Mouse (Mus musculus) myocyte (in vitro differentiated cells): Measurements from ENCODE around the gene Rtn4rl1. TPM values are rescaled to one million over a fixed set of nuclear protein-coding genes. Genes with fewer than 3 reads are reported as not detected.

Source experiments
- H3K27me3 ChIP-seq: one replicate; pipeline ENCODE4 v1.6.1; 2011; ENCODE audit not compliant: control insufficient read depth, insufficient read depth, insufficient read length
- H3K36me3 ChIP-seq: one replicate; pipeline ENCODE4 v1.6.1; 2011; ENCODE audit not compliant: control insufficient read depth, insufficient read depth
- H3K4me2 ChIP-seq: one replicate; pipeline ENCODE4 v1.6.1; 2011; ENCODE audit warnings: low read depth, control low read depth
- H3K4me3 ChIP-seq: one replicate; pipeline ENCODE4 v1.5.1; 2011; ENCODE audit warnings: mild to moderate bottlenecking, control low read depth, moderate library complexity
- H3K79me2 ChIP-seq: one replicate; pipeline ENCODE4 v1.6.1; 2011; ENCODE audit not compliant: control insufficient read depth, insufficient read depth
- H3ac ChIP-seq: one replicate; pipeline ENCODE4 v1.6.1; 2011; ENCODE audit not compliant: control insufficient read depth, insufficient read length
- CEBPB ChIP-seq: IDR thresholded peaks from 2 replicates; pipeline ENCODE4 v1.6.1; 2011; ENCODE audit warnings: mild to moderate bottlenecking, moderate library complexity; ENCODE audit not compliant: poor library complexity, insufficient read depth, severe bottlenecking
- E2F4 ChIP-seq: IDR thresholded peaks from one replicate; pipeline ENCODE4 v1.6.1; 2011; ENCODE audit warnings: mild to moderate bottlenecking, control low read depth, moderate library complexity; ENCODE audit not compliant: insufficient read depth
- MAX ChIP-seq: IDR thresholded peaks from one replicate; pipeline ENCODE4 v1.6.1; 2011; ENCODE audit warnings: low read depth, mild to moderate bottlenecking, control low read depth
- MYOD1 ChIP-seq, 3 experiments: IDR thresholded peaks; one replicate each; pipeline ENCODE4 v1.6.1; 2011; ENCODE audit warnings: control low read depth in 2 of 3, low read depth in 2 of 3, mild to moderate bottlenecking in 2 of 3, moderate library complexity in 1 of 3; ENCODE audit not compliant: insufficient read length in 2 of 3, control insufficient read depth in 1 of 3
- MYOG ChIP-seq, 3 experiments: IDR thresholded peaks; one replicate each; pipeline ENCODE4 v1.6.1; 2011; ENCODE audit warnings: control low read depth in 2 of 3, low read depth in 2 of 3, mild to moderate bottlenecking in 2 of 3; ENCODE audit not compliant: insufficient read length in 2 of 3, control insufficient read depth in 1 of 3, insufficient read depth in 1 of 3
- POLR2A ChIP-seq: IDR thresholded peaks from one replicate; pipeline ENCODE4 v1.6.1; 2011; ENCODE audit warnings: low read depth, mild to moderate bottlenecking, control low read depth, moderate library complexity; ENCODE audit not compliant: insufficient read length
- POLR2AphosphoS2 ChIP-seq: IDR thresholded peaks from one replicate; pipeline ENCODE4 v1.6.1; 2011; ENCODE audit warnings: low read depth, control low read depth; ENCODE audit not compliant: insufficient read length
- REST ChIP-seq: IDR thresholded peaks from one replicate; pipeline ENCODE4 v1.6.1; 2011; ENCODE audit warnings: mild to moderate bottlenecking, control low read depth, moderate library complexity; ENCODE audit not compliant: insufficient read depth, insufficient read length
- SRF ChIP-seq: IDR thresholded peaks from one replicate; pipeline ENCODE4 v1.6.1; 2011; ENCODE audit warnings: low read depth; ENCODE audit not compliant: control insufficient read depth, insufficient read length
- TCF12 ChIP-seq: IDR thresholded peaks from one replicate; pipeline ENCODE4 v1.6.1; 2011; ENCODE audit warnings: mild to moderate bottlenecking, control low read depth; ENCODE audit not compliant: poor library complexity, insufficient read depth, severe bottlenecking
- TCF3 ChIP-seq: IDR thresholded peaks from one replicate; pipeline ENCODE4 v1.6.1; 2011; ENCODE audit warnings: low read depth, control low read depth; ENCODE audit not compliant: insufficient read length
- USF1 ChIP-seq: IDR thresholded peaks from one replicate; pipeline ENCODE4 v1.6.1; 2011; ENCODE audit warnings: low read depth, mild to moderate bottlenecking, control low read depth, moderate library complexity
- polyA plus RNA-seq: library from polyadenylated mRNA; unstranded; fragments of >200 nt; fragmentation: generic; extraction: Trizol; gene quantifications from one replicate; pipeline ENCODE4 v1.2.1, GENCODE M21; 2012; ENCODE audit warnings: missing spikeins

Gene Rtn4rl1
- polyA plus RNA-seq, 1 experiment, result 0.16 TPM

- H3K4me2 ChIP-seq, result no peak overlapping the region
- H3K27me3 ChIP-seq, result no peaks in the 10 kb centered on the region
- no peak overlapping the region for H3ac ChIP-seq
- no peak overlapping the region for H3K4me3 ChIP-seq
- TF ChIP-seq MYOD1 (IDR thresholded peaks at IDR 0.05; ENCODE audit: control insufficient read depth in 1 of 3, insufficient read length in 2 of 3, low read depth in 2 of 3) (no peak), SRF (no peak), MAX (no peak), MYOG (IDR thresholded peaks at IDR 0.05; ENCODE audit: control insufficient read depth in 1 of 3, insufficient read depth in 1 of 3, insufficient read length in 2 of 3, low read depth in 2 of 3) (no peak), POLR2AphosphoS2 (no peak), CEBPB (no peak), REST (no peak), TCF12 (no peak), E2F4 (no peak), TCF3 (no peak), USF1 (no peak), POLR2A (no peak)
- H3K36me3 ChIP-seq, result no peaks in the 10 kb centered on the region
- no peaks in the 10 kb centered on the region for H3K79me2 ChIP-seq
These were observed 52.1 kb downstream of the Rtn4rl1 start for GRCm38 (mm10) chr11:75245372-75246330.

GRCm38 (mm10) chr11:75246589-75246988, 53.0 kb downstream of the Rtn4rl1 start:
- Histone ChIP-seq H3K4me2 (no peak overlapping the region), H3K4me3 (no peak overlapping the region), H3K36me3 (no peaks in the 10 kb centered on the region), H3K79me2 (no peaks in the 10 kb centered on the region), H3K27me3 (no peaks in the 10 kb centered on the region), H3ac (no peak overlapping the region)
- TF ChIP-seq SRF, result no peak
- TF ChIP-seq TCF12, result no peak
- no peak for TF ChIP-seq MAX
- TF ChIP-seq E2F4, result no peak
- TF ChIP-seq MYOD1 (IDR thresholded peaks at IDR 0.05; ENCODE audit: control insufficient read depth in 1 of 3, insufficient read length in 2 of 3, low read depth in 2 of 3), result no peak
- no peak for TF ChIP-seq POLR2A

- no peaks in the 10 kb centered on the region for H3K27me3 ChIP-seq
- no peak overlapping the region for H3K4me2 ChIP-seq
- H3K36me3 ChIP-seq, result no peaks in the 10 kb centered on the region
- H3K79me2 ChIP-seq, result no peaks in the 10 kb centered on the region
- no peak overlapping the region for H3ac ChIP-seq
- TF ChIP-seq REST (no peak), POLR2AphosphoS2 (no peak)
- no peak overlapping the region for H3K4me3 ChIP-seq
These were observed 53.7 kb downstream of the Rtn4rl1 start for GRCm38 (mm10) chr11:75247137-75247730.

- Histone ChIP-seq H3K36me3 (no peaks in the 10 kb centered on the region), H3K4me2 (no peak overlapping the region), H3K79me2 (no peaks in the 10 kb centered on the region), H3K4me3 (no peak overlapping the region), H3K27me3 (no peaks in the 10 kb centered on the region), H3ac (no peak overlapping the region)
- no peak for TF ChIP-seq POLR2A
- no peak for TF ChIP-seq TCF12
- TF ChIP-seq USF1, result no peak
- no peak for TF ChIP-seq TCF3
- no peak for TF ChIP-seq POLR2AphosphoS2
- TF ChIP-seq CEBPB, result no peak
- TF ChIP-seq MAX, result no peak
- TF ChIP-seq MYOG (IDR thresholded peaks at IDR 0.05; ENCODE audit: control insufficient read depth in 1 of 3, insufficient read depth in 1 of 3, insufficient read length in 2 of 3, low read depth in 2 of 3), result no peak
These were observed 56.0 kb downstream of the Rtn4rl1 start for GRCm38 (mm10) chr11:75249588-75249987.

GRCm38 (mm10) chr11:75251006-75251512, 57.5 kb downstream of the Rtn4rl1 start:
- no peaks in the 10 kb centered on the region for H3K79me2 ChIP-seq
- H3K4me3 ChIP-seq, result no peak overlapping the region
- H3ac ChIP-seq, result no peak overlapping the region
- H3K36me3 ChIP-seq, result no peaks in the 10 kb centered on the region
- no peaks in the 10 kb centered on the region for H3K27me3 ChIP-seq
- TF ChIP-seq MAX (no peak), REST (no peak), MYOD1 (IDR thresholded peaks at IDR 0.05; ENCODE audit: control insufficient read depth in 1 of 3, insufficient read length in 2 of 3, low read depth in 2 of 3) (no peak), TCF3 (no peak), POLR2AphosphoS2 (no peak), TCF12 (no peak), E2F4 (no peak), SRF (no peak), MYOG (IDR thresholded peaks at IDR 0.05; ENCODE audit: control insufficient read depth in 1 of 3, insufficient read depth in 1 of 3, insufficient read length in 2 of 3, low read depth in 2 of 3) (no peak), USF1 (no peak), CEBPB (no peak), POLR2A (no peak)
- H3K4me2 ChIP-seq, result no peak overlapping the region
